Mouse (Mus musculus): ENCODE data around the gene Spon2. TPM values are rescaled to one million over a fixed set of nuclear protein-coding genes. Genes with fewer than 3 reads are reported as not detected.
A peak's percentile ranks its signal among the peaks of the same experiment; 100 is the strongest.

Gene Spon2
- polyA plus RNA-seq, 1 experiment from 2014 or later: 111 TPM

- 86% methylated on average over 3 of the region's 3 CpGs for WGBS
- Histone ChIP-seq H3K27me3 (replicated peaks; ENCODE audit: insufficient read depth, low read length) (no peaks in the 10 kb centered on the region), H3K4me1 (ENCODE audit: insufficient read depth, low read depth, low read length) (no peaks in the 10 kb centered on the region), H3K36me3 (ENCODE audit: insufficient read depth, low read length) (no peaks in the 10 kb centered on the region), H3K4me2 (replicated peaks; ENCODE audit: low read depth, low read length) (no peak overlapping the region), H3K9ac (replicated peaks; ENCODE audit: low read depth) (no peak overlapping the region), H3K27ac (ENCODE audit: low read length) (no peak overlapping the region), H3K4me3 (ENCODE audit: low read depth, low read length) (no peak overlapping the region), H3K9me3 (ENCODE audit: low read length) (no peaks in the 10 kb centered on the region)
- no peak for ATAC-seq
- no peak for TF ChIP-seq CTCF (IDR thresholded peaks at IDR 0.05)
- no peak for TF ChIP-seq EP300 (IDR thresholded peaks at IDR 0.05)
- DNase-seq (ENCODE audit: low spot score): no peak
Observed at GRCm38 (mm10) chr5:33210515-33210914, 7.7 kb downstream of the Spon2 start.

GRCm38 (mm10) chr5:33208533-33209245, 9.6 kb downstream of the Spon2 start:
- ATAC-seq (no peak), DNase-seq (ENCODE audit: low spot score) (no peak)
- no peaks in the 10 kb centered on the region for H3K9me3 ChIP-seq (ENCODE audit: low read length)
- H3K4me1 ChIP-seq (ENCODE audit: insufficient read depth, low read depth, low read length): no peaks in the 10 kb centered on the region
- H3K4me3 ChIP-seq (ENCODE audit: low read depth, low read length): no peak overlapping the region
- no peak overlapping the region for H3K9ac ChIP-seq (replicated peaks; ENCODE audit: low read depth)
- 50% methylated on average over 14 of the region's 14 CpGs for WGBS
- no peaks in the 10 kb centered on the region for H3K27me3 ChIP-seq (replicated peaks; ENCODE audit: insufficient read depth, low read length)
- TF ChIP-seq EP300 (IDR thresholded peaks at IDR 0.05): no peak
- TF ChIP-seq CTCF (IDR thresholded peaks at IDR 0.05): no peak
- no peak overlapping the region for H3K27ac ChIP-seq (ENCODE audit: low read length)
- no peak overlapping the region for H3K4me2 ChIP-seq (replicated peaks; ENCODE audit: low read depth, low read length)
- H3K36me3 ChIP-seq (ENCODE audit: insufficient read depth, low read length): no peaks in the 10 kb centered on the region

- ATAC-seq (no peak), DNase-seq (ENCODE audit: low spot score) (no peak)
- H3K9me3 ChIP-seq (ENCODE audit: low read length): no peaks in the 10 kb centered on the region
- no peak overlapping the region for H3K4me3 ChIP-seq (ENCODE audit: low read depth, low read length)
- no peak overlapping the region for H3K9ac ChIP-seq (replicated peaks; ENCODE audit: low read depth)
- WGBS: 45% methylated on average over 9 of the region's 9 CpGs
- no peak overlapping the region for H3K27ac ChIP-seq (ENCODE audit: low read length)
- no peak for TF ChIP-seq CTCF (IDR thresholded peaks at IDR 0.05)
- no peak for TF ChIP-seq EP300 (IDR thresholded peaks at IDR 0.05)
- no peaks in the 10 kb centered on the region for H3K36me3 ChIP-seq (ENCODE audit: insufficient read depth, low read length)
- no peak overlapping the region for H3K4me2 ChIP-seq (replicated peaks; ENCODE audit: low read depth, low read length)
- no peaks in the 10 kb centered on the region for H3K4me1 ChIP-seq (ENCODE audit: insufficient read depth, low read depth, low read length)
- H3K27me3 ChIP-seq (replicated peaks; ENCODE audit: insufficient read depth, low read length): peaks cover 4% of the 10 kb centered on the region; the same call in 1 of the 2 replicates
Observed at GRCm38 (mm10) chr5:33207136-33207535, 11.1 kb downstream of the Spon2 start.

- Histone ChIP-seq H3K9me3 (ENCODE audit: low read length) (no peaks in the 10 kb centered on the region), H3K4me3 (ENCODE audit: low read depth, low read length) (no peak overlapping the region), H3K27ac (ENCODE audit: low read length) (no peak overlapping the region), H3K36me3 (ENCODE audit: insufficient read depth, low read length) (no peaks in the 10 kb centered on the region), H3K4me1 (ENCODE audit: insufficient read depth, low read depth, low read length) (no peaks in the 10 kb centered on the region), H3K27me3 (replicated peaks; ENCODE audit: insufficient read depth, low read length) (peaks cover 4% of the 10 kb centered on the region; the same call in 1 of the 2 replicates), H3K4me2 (replicated peaks; ENCODE audit: low read depth, low read length) (no peak overlapping the region), H3K9ac (replicated peaks; ENCODE audit: low read depth) (no peak overlapping the region)
- WGBS: 78% methylated on average over 7 of the region's 7 CpGs
- TF ChIP-seq EP300 (IDR thresholded peaks at IDR 0.05): no peak
- TF ChIP-seq CTCF (IDR thresholded peaks at IDR 0.05): no peak
- ATAC-seq: no peak
- DNase-seq (ENCODE audit: low spot score): no peak
Observed at GRCm38 (mm10) chr5:33206328-33206727, 11.9 kb downstream of the Spon2 start.

- H3K4me3 ChIP-seq (ENCODE audit: low read depth, low read length): no peak overlapping the region
- H3K9me3 ChIP-seq (ENCODE audit: low read length): no peaks in the 10 kb centered on the region
- DNase-seq (ENCODE audit: low spot score): no peak
- no peaks in the 10 kb centered on the region for H3K4me1 ChIP-seq (ENCODE audit: insufficient read depth, low read depth, low read length)
- H3K27me3 ChIP-seq (replicated peaks; ENCODE audit: insufficient read depth, low read length): peaks cover 4% of the 10 kb centered on the region; the same call in 1 of the 2 replicates
- no peak for TF ChIP-seq CTCF (IDR thresholded peaks at IDR 0.05)
- TF ChIP-seq EP300 (IDR thresholded peaks at IDR 0.05): no peak
- no peak overlapping the region for H3K9ac ChIP-seq (replicated peaks; ENCODE audit: low read depth)
- ATAC-seq: no peak
- no peak overlapping the region for H3K27ac ChIP-seq (ENCODE audit: low read length)
- WGBS: 69% methylated on average over 7 of the region's 7 CpGs
- H3K36me3 ChIP-seq (ENCODE audit: insufficient read depth, low read length): no peaks in the 10 kb centered on the region
- no peak overlapping the region for H3K4me2 ChIP-seq (replicated peaks; ENCODE audit: low read depth, low read length)
Observed at GRCm38 (mm10) chr5:33204284-33204683, 14.0 kb downstream of the Spon2 start.

GRCm38 (mm10) chr5:33203691-33204242, 14.5 kb downstream of the Spon2 start:
- peak; percentile 88 for ATAC-seq
- H3K4me3 ChIP-seq (ENCODE audit: low read depth, low read length): no peak overlapping the region

More at GRCm38 (mm10) chr5:33203691-33204242, 14.5 kb downstream of the Spon2 start:
- H3K4me1 ChIP-seq (ENCODE audit: insufficient read depth, low read depth, low read length): no peaks in the 10 kb centered on the region
- peaks cover 4% of the 10 kb centered on the region; the same call in 1 of the 2 replicates for H3K27me3 ChIP-seq (replicated peaks; ENCODE audit: insufficient read depth, low read length)
- peak overlapping the region; percentile 45 for H3K4me2 ChIP-seq (replicated peaks; ENCODE audit: low read depth, low read length)
- H3K27ac ChIP-seq (ENCODE audit: low read length): no peak overlapping the region
- no peaks in the 10 kb centered on the region for H3K9me3 ChIP-seq (ENCODE audit: low read length)
- TF ChIP-seq CTCF (IDR thresholded peaks at IDR 0.05) (peak; percentile 99), EP300 (IDR thresholded peaks at IDR 0.05) (no peak)
- peak; percentile 95 for DNase-seq (ENCODE audit: low spot score)
- no peak overlapping the region for H3K9ac ChIP-seq (replicated peaks; ENCODE audit: low read depth)
- no peaks in the 10 kb centered on the region for H3K36me3 ChIP-seq (ENCODE audit: insufficient read depth, low read length)
- WGBS: 9% methylated on average over 9 of the region's 9 CpGs

Data from lung, postnatal 0 days (tissue).